Mouse (Mus musculus): ENCODE data around the gene Grn. TPM values are rescaled to one million over a fixed set of nuclear protein-coding genes. Genes with fewer than 3 reads are reported as not detected.
A peak's percentile ranks its signal among the peaks of the same experiment; 100 is the strongest.

Grn gene
- total RNA-seq, 2 experiments from 2014 or later, result 58.3 to 60.1 TPM

GRCm38 (mm10) chr11:102455740-102456396, 25.8 kb downstream of the Grn start:
- peak; percentile 32 to 49 for DNase-seq (ENCODE audit: low spot score in 2 of 2)

GRCm38 (mm10) chr11:102460541-102460940, 30.4 kb downstream of the Grn start:
- DNase-seq (ENCODE audit: low spot score in 2 of 2), result no peak
- intact Hi-C loops (cut with DNase I), result no loop called here

More at GRCm38 (mm10) chr11:102455740-102456396, 25.8 kb downstream of the Grn start:
- intact Hi-C loops (cut with DNase I), result no loop called here

GRCm38 (mm10) chr11:102461764-102462163, 31.6 kb downstream of the Grn start:
- DNase-seq (ENCODE audit: low spot score in 2 of 2), result no peak
- intact Hi-C loops (cut with DNase I), result no loop called here

GRCm38 (mm10) chr11:102464901-102465300, 34.8 kb downstream of the Grn start:
- intact Hi-C loops (cut with DNase I), result no loop called here
- no peak for DNase-seq (ENCODE audit: low spot score in 2 of 2)

- peak; percentile 60 to 72 for DNase-seq (ENCODE audit: low spot score in 2 of 2)
These were observed 35.8 kb downstream of the Grn start for GRCm38 (mm10) chr11:102465713-102466436.

GRCm38 (mm10) chr11:102467041-102467631, 37.0 kb downstream of the Grn start:
- DNase-seq (ENCODE audit: low spot score in 2 of 2), result peak; percentile 90 to 92
- intact Hi-C loops (cut with DNase I), result no loop called here

More at GRCm38 (mm10) chr11:102465713-102466436, 35.8 kb downstream of the Grn start:
- intact Hi-C loops (cut with DNase I), result no loop called here

GRCm38 (mm10) chr11:102469648-102470357, 39.7 kb downstream of the Grn start, which contains the start of gene Itga2b:
Gene Itga2b, minus strand, starts transcription at chr11:102470122.
- intact Hi-C loops (cut with DNase I), result no loop called here
- DNase-seq (ENCODE audit: low spot score in 2 of 2), result no peak

GRCm38 (mm10) chr11:102475027-102475426, 44.9 kb downstream of the Grn start:
- intact Hi-C loops (cut with DNase I), result no loop called here
- no peak for DNase-seq (ENCODE audit: low spot score in 2 of 2)

- intact Hi-C loops (cut with DNase I), result no loop called here
- no peak for DNase-seq (ENCODE audit: low spot score in 2 of 2)
These were observed 48.6 kb downstream of the Grn start for GRCm38 (mm10) chr11:102478671-102479070.

GRCm38 (mm10) chr11:102479581-102479980, 49.5 kb downstream of the Grn start:
- intact Hi-C loops (cut with DNase I), result no loop called here
- DNase-seq (ENCODE audit: low spot score in 2 of 2), result no peak

- intact Hi-C loops (cut with DNase I), result loop anchor here (10.0 kb wide), 1 partner anchor 75 kb away; the partner anchor contains the start of gene Gpatch8
These were observed 50.0 kb downstream of the Grn start for GRCm38 (mm10) chr11:102480111-102480510.

GRCm38 (mm10) chr11:102480897-102481296, 50.8 kb downstream of the Grn start:
- intact Hi-C loops (cut with DNase I), result loop anchor here (10.0 kb wide), 1 partner anchor 74 kb away; the partner anchor contains the start of gene Gpatch8
- DNase-seq (ENCODE audit: low spot score in 2 of 2), result no peak

More at GRCm38 (mm10) chr11:102480111-102480510, 50.0 kb downstream of the Grn start:
- DNase-seq (ENCODE audit: low spot score in 2 of 2), result no peak

GRCm38 (mm10) chr11:102481779-102482178, 51.7 kb downstream of the Grn start:
- intact Hi-C loops (cut with DNase I), result loop anchor here (10.0 kb wide), 1 partner anchor 73 kb away; the partner anchor contains the start of gene Gpatch8
- no peak for DNase-seq (ENCODE audit: low spot score in 2 of 2)

Small RNAs within 50 kb of the gene (microRNA-seq; reads per million reads assigned to microRNA genes)
- gene Mir6930, result not detected

Other genes starting within 250 kb of the Grn start
- gene Lsm12, start 245.0 kb upstream of the Grn start, total RNA-seq (2021), result 10 to 100 TPM; 58.0 to 58.7 TPM
- 10 to 100 TPM; 56.1 to 67.2 TPM for gene G6pc3, start 240.7 kb upstream of the Grn start, total RNA-seq (2021)
- 100 to 1,000 TPM; 270 to 275 TPM for gene Hdac5, start 200.1 kb upstream of the Grn start, total RNA-seq (2021)
- 1 to 10 TPM; 1.2 TPM for gene BC030867, start 181.4 kb upstream of the Grn start, total RNA-seq (2021)
- 1 to 10 TPM; 1.2 to 1.7 TPM for gene Asb16, start 161.6 kb upstream of the Grn start, total RNA-seq (2021)
- 10 to 100 TPM; 70.8 to 77.7 TPM for gene Tmub2, start 145.4 kb upstream of the Grn start, total RNA-seq (2021)
- 100 to 1,000 TPM; 227 to 258 TPM for gene Atxn7l3, start 133.7 kb upstream of the Grn start, total RNA-seq (2021)
- gene Ubtf, start 110.6 kb upstream of the Grn start, total RNA-seq (2021), result 100 to 1,000 TPM; 114 to 125 TPM
- gene Slc4a1, start 64.1 kb upstream of the Grn start, total RNA-seq (2021), result under 1 TPM; 0.39 to 0.50 TPM
- 100 to 1,000 TPM; 469 to 527 TPM for gene Rundc3a, start 36.9 kb upstream of the Grn start, total RNA-seq (2021)
- 10 to 100 TPM; 56.7 to 64.8 TPM for gene Slc25a39, start 22.4 kb upstream of the Grn start, total RNA-seq (2021)
- 100 to 1,000 TPM; 116 to 117 TPM for gene Fam171a2, start 17.4 kb downstream of the Grn start, total RNA-seq (2021)
- 1 to 10 TPM; 2.5 to 2.7 TPM for gene Itga2b, start 39.8 kb downstream of the Grn start, total RNA-seq (2021)
- gene Gpatch8, start 126.1 kb downstream of the Grn start, total RNA-seq (2021), result 10 to 100 TPM; 46.0 to 65.5 TPM
- gene Gm11627, start 149.1 kb downstream of the Grn start, total RNA-seq (2021), result 1 to 10 TPM; 5.0 to 8.7 TPM
- 10 to 100 TPM; 10.5 to 12.7 TPM for gene Fzd2, start 174.1 kb downstream of the Grn start, total RNA-seq (2021)
- gene Meioc, start 233.4 kb downstream of the Grn start, total RNA-seq (2021), result not detected